Mouse (Mus musculus): ENCODE results near the gene Rbm20. TPM values are rescaled to one million over a fixed set of nuclear protein-coding genes. Genes with fewer than 3 reads are reported as not detected.
"Not testable (repeated sequence)": the region's sequence is repeated elsewhere in the genome, so short reads cannot be mapped to it uniquely, and the experiment has no call there.

Gene Rbm20
- total RNA-seq, 1 experiment from 2014 or later = not detected

- ATAC-seq (replicated peaks in 1 of 2; ENCODE audit: insufficient read depth in 1 of 2, low FRiP score in 2 of 2, low TSS enrichment in 1 of 2, low read depth in 1 of 2, poor library complexity in 2 of 2, severe bottlenecking in 2 of 2) = no peak
These were observed 215.8 kb downstream of the Rbm20 start for GRCm38 (mm10) chr19:53892838-53893359.

- ATAC-seq (replicated peaks in 1 of 2; ENCODE audit: insufficient read depth in 1 of 2, low FRiP score in 2 of 2, low TSS enrichment in 1 of 2, low read depth in 1 of 2, poor library complexity in 2 of 2, severe bottlenecking in 2 of 2) = peak; percentile 19 to 40; a peak in 3 of 4 replicates
These were observed 216.6 kb downstream of the Rbm20 start for GRCm38 (mm10) chr19:53893711-53894171.

GRCm38 (mm10) chr19:53894538-53895121, 217.5 kb downstream of the Rbm20 start:
- peak in 1 of 2 experiments; percentile 8; a peak in 1 of 4 replicates for ATAC-seq (replicated peaks in 1 of 2; ENCODE audit: insufficient read depth in 1 of 2, low FRiP score in 2 of 2, low TSS enrichment in 1 of 2, low read depth in 1 of 2, poor library complexity in 2 of 2, severe bottlenecking in 2 of 2)

GRCm38 (mm10) chr19:53898046-53898445, 220.9 kb downstream of the Rbm20 start:
- no peak for ATAC-seq (replicated peaks in 1 of 2; ENCODE audit: insufficient read depth in 1 of 2, low FRiP score in 2 of 2, low TSS enrichment in 1 of 2, low read depth in 1 of 2, poor library complexity in 2 of 2, severe bottlenecking in 2 of 2)

- no peak for ATAC-seq (replicated peaks in 1 of 2; ENCODE audit: insufficient read depth in 1 of 2, low FRiP score in 2 of 2, low TSS enrichment in 1 of 2, low read depth in 1 of 2, poor library complexity in 2 of 2, severe bottlenecking in 2 of 2)
These were observed 221.4 kb downstream of the Rbm20 start for GRCm38 (mm10) chr19:53898498-53898897.

- ATAC-seq (replicated peaks in 1 of 2; ENCODE audit: insufficient read depth in 1 of 2, low FRiP score in 2 of 2, low TSS enrichment in 1 of 2, low read depth in 1 of 2, poor library complexity in 2 of 2, severe bottlenecking in 2 of 2) = no peak
These were observed 222.1 kb downstream of the Rbm20 start for GRCm38 (mm10) chr19:53898970-53899900.

GRCm38 (mm10) chr19:53899941-53900610, 223.0 kb downstream of the Rbm20 start:
- no peak for ATAC-seq (replicated peaks in 1 of 2; ENCODE audit: insufficient read depth in 1 of 2, low FRiP score in 2 of 2, low TSS enrichment in 1 of 2, low read depth in 1 of 2, poor library complexity in 2 of 2, severe bottlenecking in 2 of 2)

GRCm38 (mm10) chr19:53901931-53902738, 225.0 kb downstream of the Rbm20 start:
- ATAC-seq (replicated peaks in 1 of 2; ENCODE audit: insufficient read depth in 1 of 2, low FRiP score in 2 of 2, low TSS enrichment in 1 of 2, low read depth in 1 of 2, poor library complexity in 2 of 2, severe bottlenecking in 2 of 2) = peak in 1 of 2 experiments; percentile 5; a peak in 1 of 4 replicates

GRCm38 (mm10) chr19:53902739-53903487, 225.8 kb downstream of the Rbm20 start:
- ATAC-seq (replicated peaks in 1 of 2; ENCODE audit: insufficient read depth in 1 of 2, low FRiP score in 2 of 2, low TSS enrichment in 1 of 2, low read depth in 1 of 2, poor library complexity in 2 of 2, severe bottlenecking in 2 of 2) = peak; percentile 86 to 89

GRCm38 (mm10) chr19:53903507-53904321, 226.6 kb downstream of the Rbm20 start:
- ATAC-seq (replicated peaks in 1 of 2; ENCODE audit: insufficient read depth in 1 of 2, low FRiP score in 2 of 2, low TSS enrichment in 1 of 2, low read depth in 1 of 2, poor library complexity in 2 of 2, severe bottlenecking in 2 of 2) = peak; percentile 19 to 29

GRCm38 (mm10) chr19:53904833-53905480, 227.9 kb downstream of the Rbm20 start:
- no peak for ATAC-seq (replicated peaks in 1 of 2; ENCODE audit: insufficient read depth in 1 of 2, low FRiP score in 2 of 2, low TSS enrichment in 1 of 2, low read depth in 1 of 2, poor library complexity in 2 of 2, severe bottlenecking in 2 of 2)

- peak; percentile 5 to 24; a peak in 2 of 4 replicates for ATAC-seq (replicated peaks in 1 of 2; ENCODE audit: insufficient read depth in 1 of 2, low FRiP score in 2 of 2, low TSS enrichment in 1 of 2, low read depth in 1 of 2, poor library complexity in 2 of 2, severe bottlenecking in 2 of 2)
These were observed 229.1 kb downstream of the Rbm20 start for GRCm38 (mm10) chr19:53906033-53906702.

- not testable (repeated sequence) for ATAC-seq (replicated peaks in 1 of 2; ENCODE audit: insufficient read depth in 1 of 2, low FRiP score in 2 of 2, low TSS enrichment in 1 of 2, low read depth in 1 of 2, poor library complexity in 2 of 2, severe bottlenecking in 2 of 2)
These were observed 229.6 kb downstream of the Rbm20 start for GRCm38 (mm10) chr19:53906703-53907070.

GRCm38 (mm10) chr19:53914950-53915349, 237.8 kb downstream of the Rbm20 start:
- ATAC-seq (replicated peaks in 1 of 2; ENCODE audit: insufficient read depth in 1 of 2, low FRiP score in 2 of 2, low TSS enrichment in 1 of 2, low read depth in 1 of 2, poor library complexity in 2 of 2, severe bottlenecking in 2 of 2) = no peak
